Mouse (Mus musculus) forebrain, embryonic 13.5 days (tissue): ENCODE measurements around the gene Nfia. TPM values are rescaled to one million over a fixed set of nuclear protein-coding genes. Genes with fewer than 3 reads are reported as not detected.
A peak's percentile ranks its signal among the peaks of the same experiment; 100 is the strongest.

Source experiments
- ATAC-seq: fragments of 200-750 bp; cut with Nextera tagmentation; 2 replicates; pipeline ENCODE4 v1.8.0; 2017
- H3K27ac ChIP-seq: fragments of 300-500 bp; sonication (generic); 2 replicates; pipeline ENCODE4 v1.5.1; 2015; ENCODE audit warnings: inconsistent platforms, mild to moderate bottlenecking, moderate library complexity
- H3K27me3 ChIP-seq: fragments of 300-500 bp; sonication (generic); 2 replicates; pipeline ENCODE4 v1.6.1; 2015; ENCODE audit warnings: mild to moderate bottlenecking, inconsistent platforms
- H3K36me3 ChIP-seq: fragments of 300-500 bp; sonication (generic); 2 replicates; pipeline ENCODE4 v1.6.1; 2015; ENCODE audit warnings: mild to moderate bottlenecking, inconsistent platforms; ENCODE audit not compliant: poor library complexity, severe bottlenecking
- H3K4me1 ChIP-seq: fragments of 300-500 bp; sonication (generic); 2 replicates; pipeline ENCODE4 v1.6.1; 2015; ENCODE audit warnings: inconsistent platforms
- H3K4me2 ChIP-seq: fragments of 300-500 bp; sonication (generic); 2 replicates; pipeline ENCODE4 v1.6.1; 2015; ENCODE audit warnings: inconsistent platforms, mild to moderate bottlenecking, moderate library complexity
- H3K4me3 ChIP-seq: fragments of 300-500 bp; sonication (generic); 2 replicates; pipeline ENCODE4 v1.5.1; 2015; ENCODE audit warnings: mild to moderate bottlenecking, inconsistent platforms
- H3K9ac ChIP-seq: fragments of 300-500 bp; sonication (generic); 2 replicates; pipeline ENCODE4 v1.6.1; 2015; ENCODE audit warnings: mild to moderate bottlenecking, inconsistent platforms
- H3K9me3 ChIP-seq: fragments of 300-500 bp; sonication (generic); replicated peaks from 2 replicates; pipeline ENCODE4 v1.6.1; 2016; ENCODE audit warnings: inconsistent platforms
- WGBS: fragments of 180-500 bp; shearing (Covaris S2); methylation state at CpG from one replicate; pipeline ENCODE4 v1.1.7; 2015; 5-methylcytosine and 5-hydroxymethylcytosine counted together
- polyA plus RNA-seq: library from polyadenylated mRNA; unstranded; fragments of >200 nt; fragmentation: Nextera tagmentation; extraction: Ambion mirVana; gene quantifications from 2 replicates; pipeline ENCODE4 v1.2.1, GENCODE M21; 2015

Gene Nfia
- polyA plus RNA-seq, 1 experiment from 2014 or later: 121 TPM

- Histone ChIP-seq H3K27ac (peak overlapping the region; percentile 88), H3K9ac (no peak overlapping the region), H3K4me2 (peak overlapping the region; percentile 51), H3K9me3 (no peaks in the 10 kb centered on the region), H3K4me1 (peaks cover 72% of the 10 kb centered on the region), H3K4me3 (peak overlapping the region; percentile 28), H3K36me3 (no peaks in the 10 kb centered on the region), H3K27me3 (no peaks in the 10 kb centered on the region)
- WGBS: 65% methylated on average over 10 of the region's 10 CpGs
- peak; percentile 20; the same call in 1 of the 2 replicates for ATAC-seq
These were observed 95.9 kb downstream of the Nfia start for GRCm38 (mm10) chr4:97868307-97868937.

- Histone ChIP-seq H3K4me1 (peaks cover 74% of the 10 kb centered on the region), H3K4me2 (peak overlapping the region; percentile 51), H3K9ac (peak overlapping the region; percentile 8; the same call in 1 of the 2 replicates), H3K9me3 (no peaks in the 10 kb centered on the region), H3K36me3 (no peaks in the 10 kb centered on the region), H3K27me3 (no peaks in the 10 kb centered on the region), H3K4me3 (peak overlapping the region; percentile 28), H3K27ac (peak overlapping the region; percentile 88)
- 56% methylated on average over 27 of the region's 27 CpGs for WGBS
- peak; percentile 94 for ATAC-seq
These were observed 96.5 kb downstream of the Nfia start for GRCm38 (mm10) chr4:97868938-97869440.

GRCm38 (mm10) chr4:97869451-97869850, 96.9 kb downstream of the Nfia start:
- H3K4me3 ChIP-seq: peak overlapping the region; percentile 28
- peak overlapping the region; percentile 88 for H3K27ac ChIP-seq
- H3K27me3 ChIP-seq: no peaks in the 10 kb centered on the region
- WGBS: 49% methylated on average over 7 of the region's 7 CpGs
- no peak for ATAC-seq
- H3K4me1 ChIP-seq: peaks cover 74% of the 10 kb centered on the region
- H3K4me2 ChIP-seq: peak overlapping the region; percentile 51
- no peaks in the 10 kb centered on the region for H3K9me3 ChIP-seq
- H3K9ac ChIP-seq: peak overlapping the region; percentile 8; the same call in 1 of the 2 replicates
- no peaks in the 10 kb centered on the region for H3K36me3 ChIP-seq

GRCm38 (mm10) chr4:97871770-97872439, 99.4 kb downstream of the Nfia start:
- H3K27ac ChIP-seq: peak overlapping the region; percentile 26; the same call in 1 of the 2 replicates
- no peaks in the 10 kb centered on the region for H3K9me3 ChIP-seq
- peaks cover 73% of the 10 kb centered on the region for H3K4me1 ChIP-seq
- 28% methylated on average over 9 of the region's 9 CpGs for WGBS
- H3K9ac ChIP-seq: no peak overlapping the region
- H3K27me3 ChIP-seq: no peaks in the 10 kb centered on the region
- H3K4me3 ChIP-seq: no peak overlapping the region
- peak overlapping the region; percentile 19; the same call in 1 of the 2 replicates for H3K4me2 ChIP-seq
- ATAC-seq: no peak; the same call in 1 of the 2 replicates
- H3K36me3 ChIP-seq: no peaks in the 10 kb centered on the region

GRCm38 (mm10) chr4:97874916-97875315, 102.4 kb downstream of the Nfia start:
- 0 out of 2 replicates have a peak, but pooled peaks have one; percentile 31 for ATAC-seq
- peaks cover 69% of the 10 kb centered on the region for H3K4me1 ChIP-seq

GRCm38 (mm10) chr4:97875901-97876300, 103.4 kb downstream of the Nfia start:
- Histone ChIP-seq H3K27ac (no peak overlapping the region), H3K9me3 (no peaks in the 10 kb centered on the region), H3K27me3 (no peaks in the 10 kb centered on the region), H3K4me2 (no peak overlapping the region), H3K4me1 (peaks cover 72% of the 10 kb centered on the region), H3K9ac (no peak overlapping the region), H3K4me3 (no peak overlapping the region), H3K36me3 (no peaks in the 10 kb centered on the region)
- ATAC-seq: no peak
- WGBS: 61% methylated on average over 3 of the region's 3 CpGs

More at GRCm38 (mm10) chr4:97874916-97875315, 102.4 kb downstream of the Nfia start:
- H3K4me3 ChIP-seq: no peak overlapping the region
- no peaks in the 10 kb centered on the region for H3K36me3 ChIP-seq
- no peaks in the 10 kb centered on the region for H3K27me3 ChIP-seq
- H3K9me3 ChIP-seq: no peaks in the 10 kb centered on the region
- 49% methylated on average over 3 of the region's 3 CpGs for WGBS
- H3K9ac ChIP-seq: no peak overlapping the region
- H3K4me2 ChIP-seq: no peak overlapping the region
- H3K27ac ChIP-seq: no peak overlapping the region; the same call in 1 of the 2 replicates

- Histone ChIP-seq H3K27ac (peak overlapping the region; percentile 74), H3K27me3 (no peaks in the 10 kb centered on the region), H3K4me2 (no peak overlapping the region), H3K4me1 (peaks cover 48% of the 10 kb centered on the region), H3K9me3 (no peaks in the 10 kb centered on the region), H3K36me3 (no peaks in the 10 kb centered on the region), H3K9ac (no peak overlapping the region), H3K4me3 (no peak overlapping the region)
- no peak for ATAC-seq
- WGBS: 68% methylated on average over 7 of the region's 7 CpGs
These were observed 107.2 kb downstream of the Nfia start for GRCm38 (mm10) chr4:97879696-97880095.

GRCm38 (mm10) chr4:97880120-97881055, 107.9 kb downstream of the Nfia start:
- 61% methylated on average over 9 of the region's 9 CpGs for WGBS
- Histone ChIP-seq H3K4me3 (no peak overlapping the region), H3K9me3 (no peaks in the 10 kb centered on the region), H3K27ac (peak overlapping the region; percentile 74), H3K4me1 (peaks cover 41% of the 10 kb centered on the region), H3K9ac (no peak overlapping the region), H3K4me2 (no peak overlapping the region), H3K36me3 (no peaks in the 10 kb centered on the region), H3K27me3 (no peaks in the 10 kb centered on the region)
- ATAC-seq: peak; percentile 92

- no peak overlapping the region for H3K27ac ChIP-seq
- WGBS: 88% methylated on average over 5 of the region's 5 CpGs
- H3K9ac ChIP-seq: no peak overlapping the region
- H3K4me1 ChIP-seq: peaks cover 8% of the 10 kb centered on the region; the same call in 1 of the 2 replicates
- ATAC-seq: no peak
- no peak overlapping the region for H3K4me3 ChIP-seq
- no peaks in the 10 kb centered on the region for H3K27me3 ChIP-seq
- no peaks in the 10 kb centered on the region for H3K9me3 ChIP-seq
- H3K4me2 ChIP-seq: no peak overlapping the region
- no peaks in the 10 kb centered on the region for H3K36me3 ChIP-seq
These were observed 113.0 kb downstream of the Nfia start for GRCm38 (mm10) chr4:97885574-97885973.

- H3K36me3 ChIP-seq: no peaks in the 10 kb centered on the region
- H3K9ac ChIP-seq: no peak overlapping the region
- ATAC-seq: no peak
- H3K27me3 ChIP-seq: no peaks in the 10 kb centered on the region
- H3K27ac ChIP-seq: no peak overlapping the region
- 93% methylated on average over 5 of the region's 5 CpGs for WGBS
- H3K9me3 ChIP-seq: no peaks in the 10 kb centered on the region
- H3K4me3 ChIP-seq: no peak overlapping the region
- no peak overlapping the region for H3K4me2 ChIP-seq
- peaks cover 4% of the 10 kb centered on the region for H3K4me1 ChIP-seq
These were observed 113.7 kb downstream of the Nfia start for GRCm38 (mm10) chr4:97886220-97886619.

- ATAC-seq: no peak
These were observed 114.7 kb downstream of the Nfia start for GRCm38 (mm10) chr4:97887228-97887627.

More at GRCm38 (mm10) chr4:97887228-97887627, 114.7 kb downstream of the Nfia start:
- Histone ChIP-seq H3K4me3 (no peak overlapping the region), H3K4me2 (no peak overlapping the region), H3K9me3 (no peaks in the 10 kb centered on the region), H3K4me1 (peaks cover 14% of the 10 kb centered on the region), H3K9ac (no peak overlapping the region), H3K36me3 (no peaks in the 10 kb centered on the region), H3K27me3 (no peaks in the 10 kb centered on the region), H3K27ac (no peak overlapping the region)
- 91% methylated on average over 1 of the region's 1 CpGs for WGBS
